Mouse (Mus musculus) monocyte, adult 59 days (primary cell): Measurements from ENCODE around the gene Capsl. TPM values are rescaled to one million over a fixed set of nuclear protein-coding genes. Genes with fewer than 3 reads are reported as not detected.

Experiments
- total RNA-seq, 2 experiments: library from RNA; stranded (reverse); gene quantifications; one replicate each; pipeline ENCODE4 v1.2.4; 2023

Gene Capsl
- under 1 TPM in 1 of 2 experiments, not detected in 1; 0.71 TPM for total RNA-seq

DNA sequence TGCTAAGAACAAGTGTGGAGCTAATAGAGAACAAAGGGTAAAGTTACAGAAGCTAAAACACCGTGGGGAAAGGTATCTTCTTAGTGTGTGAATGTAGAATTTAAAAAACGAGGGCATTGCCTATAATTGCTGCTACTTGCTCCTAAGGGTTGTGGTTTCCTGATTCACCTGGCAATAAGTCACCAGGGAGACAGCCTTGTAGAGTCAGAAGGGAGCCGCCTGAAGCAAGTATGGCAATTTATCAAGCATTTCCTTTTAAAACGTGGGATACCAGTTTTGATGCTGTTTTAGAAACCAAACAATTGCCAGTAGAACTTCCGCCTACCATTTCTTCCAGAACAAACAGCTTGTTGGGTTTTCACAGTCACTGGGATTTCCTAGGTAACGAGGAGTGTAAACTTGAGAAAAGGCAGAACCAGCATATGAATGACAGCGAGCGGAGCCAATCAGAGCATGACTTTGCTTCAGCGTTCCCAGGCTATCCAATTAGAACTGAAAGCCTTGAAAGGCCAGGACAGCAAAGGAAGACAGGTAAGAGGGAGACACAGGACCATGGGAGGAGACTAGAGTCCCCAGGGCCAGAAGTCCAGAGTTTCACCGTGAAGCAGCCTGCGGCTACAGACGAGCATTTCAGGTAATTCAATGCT lies at the start of gene Capsl:
Gene Capsl, plus strand, starts transcription at position 495 of the 647 bp plus-strand sequence.

Other genes starting within 250 kb of the Capsl start
- gene Ugt3a1, start 159.1 kb upstream of the Capsl start, total RNA-seq: not detected
- not detected for gene Ugt3a2, start 100.5 kb upstream of the Capsl start, total RNA-seq
- gene Il7r, start 94.1 kb downstream of the Capsl start, total RNA-seq: 1 to 10 TPM; 3.2 TPM